Mouse (Mus musculus): Measurements from ENCODE around the gene Unkl. TPM values are rescaled to one million over a fixed set of nuclear protein-coding genes. Genes with fewer than 3 reads are reported as not detected.

Gene Unkl
- polyA plus RNA-seq, 1 experiment from 2014 or later, result 9.7 TPM

DNA sequence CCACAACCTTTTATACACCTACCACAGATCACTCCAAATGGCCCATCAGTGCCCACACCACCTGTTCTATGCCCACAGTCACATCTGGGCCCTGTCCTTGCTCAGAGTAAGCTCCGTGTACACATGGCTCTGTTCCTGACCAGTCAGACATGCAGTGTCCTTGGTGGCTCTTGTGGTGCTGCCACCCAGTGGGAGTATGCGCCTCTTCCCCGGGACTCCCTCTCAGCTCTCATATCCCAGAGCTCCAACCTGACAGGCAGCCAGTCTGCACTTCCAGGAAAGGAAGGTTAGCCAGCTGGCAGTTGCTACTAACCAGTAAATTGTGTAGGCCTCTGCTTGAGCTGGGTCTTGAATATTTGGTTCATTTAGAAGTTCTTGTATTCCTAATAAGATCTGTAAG lies 76.3 kb downstream of the Unkl start:
- Histone ChIP-seq H3K27me3 (no peaks in the 10 kb centered on the region), H3K4me2 (no peak overlapping the region), H3K36me3 (peaks cover 81% of the 10 kb centered on the region), H3K27ac (no peak overlapping the region), H3K9me3 (no peaks in the 10 kb centered on the region), H3K4me3 (no peak overlapping the region), H3K9ac (no peak overlapping the region), H3K4me1 (0 out of 2 replicates have a peak, but pooled peaks cover under 1% of the 10 kb centered on the region)
- 85% methylated on average over 3 of the region's 3 CpGs for WGBS
- ATAC-seq (ENCODE audit: insufficient number of reproducible peaks, insufficient read depth, low FRiP score, low TSS enrichment, low read depth), result no peak

DNA sequence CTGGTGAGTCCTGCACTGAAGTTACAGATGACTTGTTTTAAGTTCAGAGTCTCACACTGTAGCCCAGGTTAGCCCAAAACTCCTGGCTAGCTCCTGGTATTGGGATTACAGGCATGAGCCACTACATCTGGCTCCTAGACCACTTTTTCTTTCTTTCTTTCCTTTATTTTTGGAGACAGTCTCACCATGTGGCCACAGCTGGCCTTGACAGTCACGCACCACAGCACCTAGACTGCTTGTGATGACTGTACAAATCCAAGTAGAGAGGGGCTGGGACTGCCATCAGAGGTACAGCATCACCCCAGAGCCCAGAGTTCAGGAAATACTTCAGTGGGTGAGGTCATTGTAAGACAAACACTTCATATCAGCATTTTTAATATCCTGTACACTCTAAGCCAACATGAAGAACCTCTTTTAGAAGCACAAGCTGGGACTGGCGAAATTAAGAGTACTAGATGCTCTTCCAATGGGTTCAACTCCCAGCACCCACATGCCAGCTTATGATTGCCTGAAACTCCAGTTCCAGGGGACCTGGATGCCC lies 82.7 kb downstream of the Unkl start:
- Histone ChIP-seq H3K36me3 (peaks cover 47% of the 10 kb centered on the region), H3K27me3 (no peaks in the 10 kb centered on the region), H3K4me2 (peak overlapping the region; percentile 96), H3K4me1 (peaks cover 34% of the 10 kb centered on the region), H3K9ac (peak overlapping the region; percentile 97), H3K9me3 (no peaks in the 10 kb centered on the region), H3K27ac (no peak overlapping the region), H3K4me3 (peak overlapping the region; percentile 98)
- 90% methylated on average over 2 of the region's 2 CpGs for WGBS
- ATAC-seq (ENCODE audit: insufficient number of reproducible peaks, insufficient read depth, low FRiP score, low TSS enrichment, low read depth), result no peak

DNA sequence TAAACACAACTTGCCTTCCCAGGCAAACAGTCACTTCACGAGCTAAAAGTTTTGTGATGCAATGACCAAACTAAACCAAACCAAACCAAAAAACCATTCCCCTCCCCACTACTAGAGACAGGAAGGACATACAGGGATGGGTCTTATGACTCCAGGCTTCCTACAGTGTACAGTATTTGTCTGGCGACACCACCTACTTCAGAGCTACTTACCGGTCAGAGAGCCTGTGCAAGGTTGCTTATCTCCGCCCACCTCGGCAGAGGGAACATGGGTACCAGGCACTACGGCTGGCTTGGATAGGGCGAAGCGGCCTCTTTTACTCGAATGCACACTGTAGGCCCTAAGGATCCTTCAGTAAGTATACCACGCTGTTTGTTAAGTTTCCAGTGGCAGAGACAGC lies 84.1 kb downstream of the Unkl start:
- H3K9ac ChIP-seq, result peak overlapping the region; percentile 97
- peak overlapping the region; percentile 96 for H3K4me2 ChIP-seq
- H3K27ac ChIP-seq, result peak overlapping the region; percentile 98
- H3K36me3 ChIP-seq, result peaks cover 32% of the 10 kb centered on the region
- ATAC-seq (ENCODE audit: insufficient number of reproducible peaks, insufficient read depth, low FRiP score, low TSS enrichment, low read depth), result no peak
- under 1% methylated on average over 10 of the region's 10 CpGs for WGBS
- no peaks in the 10 kb centered on the region for H3K27me3 ChIP-seq
- no peaks in the 10 kb centered on the region for H3K9me3 ChIP-seq
- peaks cover 34% of the 10 kb centered on the region for H3K4me1 ChIP-seq
- H3K4me3 ChIP-seq, result peak overlapping the region; percentile 98

DNA sequence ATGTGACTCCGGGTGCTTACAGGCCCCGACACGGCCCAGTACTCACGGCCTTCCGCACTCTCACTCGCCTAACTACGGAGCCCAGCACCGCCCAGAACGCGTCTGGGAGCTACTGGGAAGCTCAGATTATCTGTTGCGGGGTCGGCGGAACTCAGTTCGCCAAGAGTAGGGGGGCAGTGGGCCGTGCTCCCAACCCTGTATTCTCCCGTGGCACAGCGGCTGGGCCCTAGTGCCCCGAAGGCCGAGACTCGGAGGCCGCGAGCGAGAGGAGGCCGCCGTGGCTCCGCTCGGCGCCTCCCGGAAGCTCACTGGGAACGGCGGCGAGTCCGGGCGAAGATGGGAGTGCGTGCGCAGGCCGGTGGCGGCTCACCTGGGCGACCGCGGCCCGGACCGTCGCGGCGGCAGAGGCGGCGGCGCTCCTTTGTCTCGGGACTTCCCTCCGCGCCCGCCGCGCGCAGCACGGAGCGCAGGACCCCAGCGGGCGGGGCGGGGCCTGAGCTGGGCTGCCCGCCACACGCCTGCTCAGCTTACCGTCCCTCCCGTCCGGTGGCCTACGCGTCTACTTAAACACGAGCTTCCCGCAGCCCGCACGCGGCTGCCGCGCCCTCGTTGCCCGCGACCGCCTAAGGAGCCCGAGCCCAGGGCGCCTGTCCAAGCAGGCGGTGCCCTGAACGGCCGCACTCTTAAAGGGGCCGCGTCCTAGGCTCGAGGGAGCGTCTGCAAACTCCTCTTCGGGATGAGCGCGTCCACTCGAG lies 84.9 kb downstream of the Unkl start:
- Histone ChIP-seq H3K4me2 (peak overlapping the region; percentile 96), H3K4me1 (peaks cover 34% of the 10 kb centered on the region), H3K27me3 (no peaks in the 10 kb centered on the region), H3K4me3 (peak overlapping the region; percentile 98), H3K9ac (peak overlapping the region; percentile 97), H3K9me3 (no peaks in the 10 kb centered on the region), H3K27ac (peak overlapping the region; percentile 98), H3K36me3 (peaks cover 24% of the 10 kb centered on the region)
- under 1% methylated on average over 89 of the region's 92 CpGs for WGBS
- ATAC-seq (ENCODE audit: insufficient number of reproducible peaks, insufficient read depth, low FRiP score, low TSS enrichment, low read depth), result peak; percentile 93

DNA sequence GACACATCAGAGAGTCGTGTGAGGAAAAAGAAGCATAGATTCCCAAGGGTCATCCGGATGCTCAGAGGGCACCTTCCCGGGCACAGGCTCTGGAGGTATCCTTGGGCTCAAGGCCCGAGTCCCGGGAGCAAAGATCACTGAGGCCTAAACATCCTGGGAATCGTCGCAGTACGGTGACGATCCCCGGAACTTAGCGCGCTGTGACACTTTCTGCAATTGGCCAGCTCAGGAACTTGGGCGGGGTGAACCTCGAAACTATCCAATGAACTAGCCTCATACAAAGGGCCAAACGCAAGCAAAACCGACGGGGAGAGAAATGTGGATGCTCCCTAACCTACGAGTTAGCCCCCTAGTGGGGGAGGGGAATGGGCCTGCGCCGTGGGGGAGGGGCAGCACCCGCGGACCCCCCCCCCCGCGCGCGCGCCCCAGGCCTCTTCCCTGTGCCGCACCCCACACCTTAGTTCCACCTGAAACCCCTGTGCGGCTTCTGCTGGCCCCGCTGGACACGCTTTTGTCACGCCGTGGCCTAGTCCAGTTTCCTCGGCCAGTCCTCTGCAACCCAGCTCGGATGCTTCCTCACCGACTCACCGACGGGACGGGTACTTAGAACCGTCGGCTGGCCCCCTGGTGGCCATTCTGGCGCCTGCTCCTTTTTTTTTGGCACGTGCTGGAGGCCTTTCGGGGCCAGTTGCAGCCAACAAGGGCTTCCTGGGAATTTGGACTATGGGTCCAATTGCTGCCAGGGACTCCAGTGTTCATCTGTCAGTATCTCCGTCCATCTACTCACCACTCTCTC lies 85.7 kb downstream of the Unkl start:
- ATAC-seq (ENCODE audit: insufficient number of reproducible peaks, insufficient read depth, low FRiP score, low TSS enrichment, low read depth), result peak; percentile 85
- H3K27me3 ChIP-seq, result no peaks in the 10 kb centered on the region
- WGBS, result under 1% methylated on average over 39 of the region's 45 CpGs
- H3K27ac ChIP-seq, result peak overlapping the region; percentile 98
- peak overlapping the region; percentile 97 for H3K9ac ChIP-seq
- no peaks in the 10 kb centered on the region for H3K9me3 ChIP-seq
- peak overlapping the region; percentile 98 for H3K4me3 ChIP-seq
- H3K36me3 ChIP-seq, result peaks cover 17% of the 10 kb centered on the region
- peak overlapping the region; percentile 96 for H3K4me2 ChIP-seq
- H3K4me1 ChIP-seq, result peaks cover 34% of the 10 kb centered on the region

DNA sequence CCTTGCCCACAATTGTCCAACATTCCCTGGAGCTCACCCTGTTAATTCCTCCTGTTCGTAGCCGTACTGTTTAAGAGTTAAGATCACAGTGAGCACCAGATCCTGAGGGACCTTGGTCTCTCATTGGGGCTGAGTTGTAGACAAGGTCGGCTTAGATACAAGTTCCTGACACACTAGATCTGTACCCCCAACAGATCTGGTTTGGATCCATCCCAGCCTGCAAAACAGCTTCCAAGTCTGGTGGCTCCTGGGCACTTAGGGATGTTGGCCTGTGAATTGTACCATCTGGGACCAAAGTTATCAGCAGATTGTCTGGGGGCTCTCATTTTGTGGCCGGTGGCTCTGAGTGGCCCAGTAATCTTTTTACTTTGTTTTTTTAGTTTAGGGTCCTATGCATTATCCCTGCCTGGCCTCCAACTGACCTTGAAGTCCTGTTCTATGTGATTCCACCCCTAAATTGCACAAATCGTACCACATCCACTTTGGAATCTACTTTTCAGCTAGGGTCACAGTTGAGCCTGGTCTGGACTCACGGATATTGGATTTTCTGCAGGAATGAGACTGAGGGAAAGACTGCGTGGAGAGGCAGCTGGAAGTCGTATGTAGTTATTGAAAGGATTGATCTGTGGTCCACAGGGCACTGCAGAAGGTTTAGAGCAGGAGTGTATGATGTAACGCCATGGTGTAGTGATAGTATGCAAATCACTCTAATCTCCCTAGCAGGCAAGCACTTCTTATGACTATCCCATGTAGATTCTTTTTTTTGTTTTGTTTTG lies 86.6 kb downstream of the Unkl start, which contains the start of gene Ube2i:
Gene Ube2i, minus strand, starts transcription at position 52 of the 776 bp plus-strand sequence.
- Histone ChIP-seq H3K4me3 (peak within 1 kb of the TSS; percentile 98), H3K36me3 (peaks cover 8% of the 10 kb centered on the region; the same call in 1 of the 2 replicates), H3K9ac (peak within 1 kb of the TSS; percentile 97), H3K4me1 (peaks cover 31% of the 10 kb centered on the region), H3K27ac (peak within 1 kb of the TSS; percentile 98), H3K9me3 (no peaks in the 10 kb centered on the region), H3K4me2 (peak within 1 kb of the TSS; percentile 96), H3K27me3 (no peaks in the 10 kb centered on the region)
- ATAC-seq (ENCODE audit: insufficient number of reproducible peaks, insufficient read depth, low FRiP score, low TSS enrichment, low read depth), result no peak
- WGBS, result 79% methylated on average over 9 of the region's 9 CpGs

DNA sequence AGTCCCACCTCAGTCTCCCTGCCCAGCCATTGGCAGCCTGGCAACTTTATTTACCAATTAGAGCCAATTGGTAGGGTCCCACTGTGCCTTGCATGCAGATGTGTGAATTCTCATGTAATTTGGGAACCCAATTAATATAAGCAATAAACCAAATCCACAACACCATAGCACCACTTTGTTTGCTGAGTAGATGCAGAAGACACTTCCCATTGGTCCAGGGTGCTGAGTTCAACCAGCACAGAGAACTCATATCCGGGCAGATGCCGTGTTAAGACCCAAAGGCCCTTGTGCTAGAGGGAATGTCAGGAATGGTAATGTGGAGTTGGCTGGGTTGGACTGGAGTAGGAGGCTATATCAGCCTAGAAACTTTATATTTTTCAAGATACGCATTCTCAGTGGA lies 87.6 kb downstream of the Unkl start:
- no peak for ATAC-seq (ENCODE audit: insufficient number of reproducible peaks, insufficient read depth, low FRiP score, low TSS enrichment, low read depth)
- H3K4me3 ChIP-seq, result no peak overlapping the region
- no peak overlapping the region for H3K4me2 ChIP-seq
- 97% methylated on average over 3 of the region's 3 CpGs for WGBS
- H3K27me3 ChIP-seq, result no peaks in the 10 kb centered on the region
- H3K9ac ChIP-seq, result no peak overlapping the region
- peaks cover 20% of the 10 kb centered on the region for H3K4me1 ChIP-seq
- H3K36me3 ChIP-seq, result no peaks in the 10 kb centered on the region
- no peak overlapping the region for H3K27ac ChIP-seq
- no peaks in the 10 kb centered on the region for H3K9me3 ChIP-seq

DNA sequence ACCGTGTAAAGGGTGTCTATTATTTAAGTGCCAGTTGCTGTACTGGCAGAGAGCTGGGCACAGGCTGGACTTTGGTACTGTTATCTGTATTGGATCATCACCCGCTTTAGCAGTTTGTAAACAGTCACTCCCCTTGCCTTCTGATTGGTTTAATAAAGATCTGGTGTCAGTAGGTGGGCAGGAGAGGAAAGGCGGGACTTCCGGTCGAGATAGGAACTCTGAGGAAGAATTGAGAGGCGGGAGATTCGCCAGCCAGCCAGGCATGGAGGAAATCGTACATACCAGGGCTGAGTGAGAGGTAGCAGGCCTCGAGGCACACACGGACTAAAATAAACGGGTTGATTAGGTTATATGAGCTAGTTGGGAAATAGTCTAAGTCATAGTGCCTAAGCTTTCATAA lies 93.9 kb downstream of the Unkl start:
- H3K9ac ChIP-seq, result no peak overlapping the region
- H3K27me3 ChIP-seq, result no peaks in the 10 kb centered on the region
- 35% methylated on average over 11 of the region's 11 CpGs for WGBS
- no peaks in the 10 kb centered on the region for H3K36me3 ChIP-seq
- H3K27ac ChIP-seq, result no peak overlapping the region
- H3K4me1 ChIP-seq, result no peaks in the 10 kb centered on the region
- ATAC-seq (ENCODE audit: insufficient number of reproducible peaks, insufficient read depth, low FRiP score, low TSS enrichment, low read depth), result no peak
- no peaks in the 10 kb centered on the region for H3K9me3 ChIP-seq
- H3K4me2 ChIP-seq, result no peak overlapping the region
- H3K4me3 ChIP-seq, result no peak overlapping the region

Small RNA genes lying within 50 kb of the gene (microRNA-seq; reads per million reads assigned to microRNA genes)
- gene Mir3547, result 1.7 reads per million

Other genes with a start within 250 kb of the Unkl start
- gene Jpt2, start 227.7 kb upstream of the Unkl start, polyA plus RNA-seq (2015; fragmentation: Nextera tagmentation; extraction: Ambion mirVana), result 217 and 236 TPM in 2 replicates
- 8.5 and 9.7 TPM in 2 replicates for gene Cramp1l, start 172.6 kb upstream of the Unkl start, polyA plus RNA-seq (2015; fragmentation: Nextera tagmentation; extraction: Ambion mirVana)
- 22.0 and 26.2 TPM in 2 replicates for gene Ift140, start 172.3 kb upstream of the Unkl start, polyA plus RNA-seq (2015; fragmentation: Nextera tagmentation; extraction: Ambion mirVana)
- gene Tmem204, start 104.8 kb upstream of the Unkl start, polyA plus RNA-seq (2015; fragmentation: Nextera tagmentation; extraction: Ambion mirVana), result 15.2 and 18.4 TPM in 2 replicates
- gene Telo2, start 72.4 kb upstream of the Unkl start, polyA plus RNA-seq (2015; fragmentation: Nextera tagmentation; extraction: Ambion mirVana), result 48.1 and 53.5 TPM in 2 replicates
- gene Ptx4, start 67.6 kb upstream of the Unkl start, polyA plus RNA-seq (2015; fragmentation: Nextera tagmentation; extraction: Ambion mirVana), result 0.83 and 1.2 TPM in 2 replicates
- 26.0 and 27.8 TPM in 2 replicates for gene Clcn7, start 55.0 kb upstream of the Unkl start, polyA plus RNA-seq (2015; fragmentation: Nextera tagmentation; extraction: Ambion mirVana)
- gene Ccdc154, start 25.9 kb upstream of the Unkl start, polyA plus RNA-seq (2015; fragmentation: Nextera tagmentation; extraction: Ambion mirVana), result not detected in 2 replicates
- 0.31 TPM in 1 of 2 replicates, not detected in the other for gene Gm38655, start 12.9 kb upstream of the Unkl start, polyA plus RNA-seq (2015; fragmentation: Nextera tagmentation; extraction: Ambion mirVana)
- 34.9 and 35.5 TPM in 2 replicates for gene BC003965, start 3.8 kb upstream of the Unkl start, polyA plus RNA-seq (2015; fragmentation: Nextera tagmentation; extraction: Ambion mirVana)
- 33.9 and 34.3 TPM in 2 replicates for gene Gnptg, start 51.7 kb downstream of the Unkl start, polyA plus RNA-seq (2015; fragmentation: Nextera tagmentation; extraction: Ambion mirVana)
- gene Tsr3, start 51.8 kb downstream of the Unkl start, polyA plus RNA-seq (2015; fragmentation: Nextera tagmentation; extraction: Ambion mirVana), result 54.4 and 57.2 TPM in 2 replicates
- gene Baiap3, start 68.0 kb downstream of the Unkl start, polyA plus RNA-seq (2015; fragmentation: Nextera tagmentation; extraction: Ambion mirVana), result 1.8 and 2.2 TPM in 2 replicates
- gene Ube2i, start 86.2 kb downstream of the Unkl start, polyA plus RNA-seq (2015; fragmentation: Nextera tagmentation; extraction: Ambion mirVana), result 631 and 713 TPM in 2 replicates
- gene Prss34, start 110.0 kb downstream of the Unkl start, polyA plus RNA-seq (2015; fragmentation: Nextera tagmentation; extraction: Ambion mirVana), result 0.51 and 0.79 TPM in 2 replicates
- not detected in 2 replicates for gene Prss28, start 120.2 kb downstream of the Unkl start, polyA plus RNA-seq (2015; fragmentation: Nextera tagmentation; extraction: Ambion mirVana)
- gene Prss29, start 130.3 kb downstream of the Unkl start, polyA plus RNA-seq (2015; fragmentation: Nextera tagmentation; extraction: Ambion mirVana), result not detected in 2 replicates
- 0.21 and 0.23 TPM in 2 replicates for gene Tpsab1, start 157.2 kb downstream of the Unkl start, polyA plus RNA-seq (2015; fragmentation: Nextera tagmentation; extraction: Ambion mirVana)
- 0.95 and 3.7 TPM in 2 replicates for gene Tpsb2, start 177.9 kb downstream of the Unkl start, polyA plus RNA-seq (2015; fragmentation: Nextera tagmentation; extraction: Ambion mirVana)
- gene Tpsg1, start 180.9 kb downstream of the Unkl start, polyA plus RNA-seq (2015; fragmentation: Nextera tagmentation; extraction: Ambion mirVana), result 1.0 and 2.2 TPM in 2 replicates
- gene Cacna1h, start 245.4 kb downstream of the Unkl start, polyA plus RNA-seq (2015; fragmentation: Nextera tagmentation; extraction: Ambion mirVana), result 6.2 and 8.6 TPM in 2 replicates